Mouse (Mus musculus) hematopoietic stem cell, adult 5-6 weeks (primary cell): Measurements from ENCODE around the gene Gm13040. TPM values are rescaled to one million over a fixed set of nuclear protein-coding genes. Genes with fewer than 3 reads are reported as not detected.
"Not testable (repeated sequence)": the region's sequence is repeated elsewhere in the genome, so short reads cannot be mapped to it uniquely, and the experiment has no call there.

Source experiments
- ATAC-seq, 2 experiments: fragments of 125-278 bp in 1 of 2; replicated peaks in 1 of 2; 2 replicates each; pipeline ENCODE4 v1.8.0; 2016 to 2017; ENCODE audit warnings: inconsistent platforms in 2 of 2, mild to moderate bottlenecking in 2 of 2, moderate number of reproducible peaks in 2 of 2, low read depth in 1 of 2, moderate TSS enrichment in 1 of 2; ENCODE audit not compliant: low FRiP score in 2 of 2, poor library complexity in 2 of 2, severe bottlenecking in 2 of 2, insufficient read depth in 1 of 2, low TSS enrichment in 1 of 2
- total RNA-seq: library from RNA; stranded (forward); fragments of 172-1452, 232-1000 nt; gene quantifications from 2 replicates; pipeline ENCODE4 v1.2.3, GENCODE M21; 2017

Gene Gm13040
- not detected in 2 replicates for total RNA-seq

DNA sequence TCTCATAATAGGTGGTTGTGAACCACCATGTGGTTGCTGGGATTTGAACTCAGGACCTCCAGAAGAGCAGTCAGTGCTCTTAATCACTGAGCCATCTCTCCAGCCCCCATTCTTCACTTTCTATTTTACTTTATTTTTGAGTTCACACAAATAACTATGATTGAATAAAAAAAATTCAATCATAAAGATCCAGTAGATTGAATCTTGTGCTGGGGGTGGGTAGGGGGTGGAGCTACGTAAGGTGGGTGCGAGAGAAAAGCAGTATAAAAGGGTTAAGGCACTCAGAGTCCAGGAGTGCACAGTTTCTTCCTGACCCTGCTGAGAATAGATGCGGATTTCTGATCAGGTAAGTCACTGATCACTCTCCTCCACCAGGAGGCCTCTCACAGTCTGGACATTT is at the start of gene Gm13040:
Gene Gm13040 (plus strand): TSS at position 301 of the 400 bp plus-strand sequence.
- not testable (repeated sequence) for ATAC-seq

- no peak for ATAC-seq
Observed at GRCm38 (mm10) chr4:143511043-143511442, 24.7 kb upstream of the Gm13040 start, which contains the start of gene Gm13043. Gene Gm13043 (plus strand): TSS chr4:143511343.

DNA sequence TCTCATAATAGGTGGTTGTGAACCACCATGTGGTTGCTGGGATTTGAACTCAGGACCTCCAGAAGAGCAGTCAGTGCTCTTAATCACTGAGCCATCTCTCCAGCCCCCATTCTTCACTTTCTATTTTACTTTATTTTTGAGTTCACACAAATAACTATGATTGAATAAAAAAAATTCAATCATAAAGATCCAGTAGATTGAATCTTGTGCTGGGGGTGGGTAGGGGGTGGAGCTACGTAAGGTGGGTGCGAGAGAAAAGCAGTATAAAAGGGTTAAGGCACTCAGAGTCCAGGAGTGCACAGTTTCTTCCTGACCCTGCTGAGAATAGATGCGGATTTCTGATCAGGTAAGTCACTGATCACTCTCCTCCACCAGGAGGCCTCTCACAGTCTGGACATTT is 15.6 kb downstream of the Gm13040 start, which contains the start of the genes BC080695 and Gm13057:
Gene BC080695 (plus strand): TSS at position 301 of the 400 bp plus-strand sequence.
Gene Gm13057 (plus strand): TSS at position 310 of the 400 bp plus-strand sequence.
- not testable (repeated sequence) for ATAC-seq

Other genes with a start within 250 kb of the Gm13040 start
- not detected in 2 replicates for gene Pdpn, start 236.4 kb upstream of the Gm13040 start, total RNA-seq
- not detected in 2 replicates for gene Lrrc38, start 186.2 kb upstream of the Gm13040 start, total RNA-seq
- not detected in 2 replicates for gene Pramel1, start 141.5 kb upstream of the Gm13040 start, total RNA-seq
- 12.6 and 14.8 TPM in 2 replicates for gene Pramef8, start 123.5 kb upstream of the Gm13040 start, total RNA-seq
- gene Oog4, start 85.6 kb upstream of the Gm13040 start, total RNA-seq, result not detected in 2 replicates
- not detected in 2 replicates for gene Gm13043, start 24.6 kb upstream of the Gm13040 start, total RNA-seq
- gene BC080695, start 15.7 kb downstream of the Gm13040 start, total RNA-seq, result not detected in 2 replicates
- gene Gm13057, start 15.8 kb downstream of the Gm13040 start, total RNA-seq, result not detected in 2 replicates
- not detected in 2 replicates for gene Gm13083, start 79.0 kb downstream of the Gm13040 start, total RNA-seq
- not detected in 2 replicates for gene Gm13088, start 121.3 kb downstream of the Gm13040 start, total RNA-seq
- not detected in 2 replicates for gene Gm13089, start 166.8 kb downstream of the Gm13040 start, total RNA-seq
- gene Gm13078, start 183.5 kb downstream of the Gm13040 start, total RNA-seq, result not detected in 2 replicates